Mouse (Mus musculus) testis, adult 2 months (tissue): ENCODE data around the gene Vps51. TPM values are rescaled to one million over a fixed set of nuclear protein-coding genes. Genes with fewer than 3 reads are reported as not detected.

Source experiments
- H3K27ac ChIP-seq: fragments of 200-500 bp; 2 replicates; pipeline ENCODE4 v1.5.1; 2012; ENCODE audit warnings: low read depth, low read length; ENCODE audit not compliant: control insufficient read depth, insufficient read depth
- H3K27me3 ChIP-seq: fragments of 200-500 bp; 2 replicates; pipeline ENCODE4 v1.6.1; 2012; ENCODE audit warnings: mild to moderate bottlenecking, low read length, moderate library complexity; ENCODE audit not compliant: control insufficient read depth, insufficient read depth
- H3K36me3 ChIP-seq: fragments of 200-500 bp; 2 replicates; pipeline ENCODE4 v1.6.1; 2012; ENCODE audit warnings: mild to moderate bottlenecking, low read length; ENCODE audit not compliant: control insufficient read depth, insufficient read depth
- H3K4me1 ChIP-seq: fragments of 200-500 bp; 2 replicates; pipeline ENCODE4 v1.6.1; 2012; ENCODE audit warnings: low read length; ENCODE audit not compliant: control insufficient read depth, insufficient read depth
- H3K4me3 ChIP-seq: fragments of 200-500 bp; 2 replicates; pipeline ENCODE4 v1.5.1; 2012; ENCODE audit warnings: low read depth, mild to moderate bottlenecking, low read length, moderate library complexity, mixed read lengths; ENCODE audit not compliant: control insufficient read depth
- CTCF ChIP-seq: fragments of 200-500 bp; IDR thresholded peaks from 2 replicates; pipeline ENCODE4 v1.5.1; 2012; ENCODE audit warnings: low read depth, mild to moderate bottlenecking, inconsistent platforms, low read length, moderate library complexity; ENCODE audit not compliant: control insufficient read depth, insufficient read depth, insufficient replicate concordance
- POLR2A ChIP-seq: fragments of 200-500 bp; IDR thresholded peaks from 2 replicates; pipeline ENCODE4 v1.6.1; 2012; ENCODE audit warnings: low read depth, mild to moderate bottlenecking, inconsistent platforms, low read length, moderate library complexity; ENCODE audit not compliant: control insufficient read depth
- polyA plus RNA-seq: library from polyadenylated mRNA; depleted of rRNA; stranded (reverse); fragments of >200 nt; gene quantifications from 2 replicates; pipeline ENCODE4 v1.2.3, GENCODE M21; 2012; rRNA removed

The Vps51 gene
- polyA plus RNA-seq = 48.4 and 52.1 TPM in 2 replicates

- TF ChIP-seq POLR2A (peak; percentile 78), CTCF (no peak)
- Histone ChIP-seq H3K27me3 (no peaks in the 10 kb centered on the region), H3K36me3 (peaks cover 1% of the 10 kb centered on the region), H3K4me1 (peaks cover 6% of the 10 kb centered on the region), H3K27ac (peak within 1 kb of the TSS; percentile 80), H3K4me3 (peak within 1 kb of the TSS; percentile 85)
Measured at GRCm38 (mm10) chr19:6076564-6077393, at the start of gene Vps51. Vps51 (minus strand) TSS chr19:6077231.

- H3K4me1 ChIP-seq = peaks cover 3% of the 10 kb centered on the region; the same call in 1 of the 2 replicates
- no peak overlapping the region for H3K27ac ChIP-seq
- TF ChIP-seq CTCF = no peak; the same call in 1 of the 2 replicates
- TF ChIP-seq POLR2A = no peak
- no peaks in the 10 kb centered on the region for H3K36me3 ChIP-seq
- no peaks in the 10 kb centered on the region for H3K27me3 ChIP-seq
- H3K4me3 ChIP-seq = no peak overlapping the region
Measured at GRCm38 (mm10) chr19:6126289-6126688, 49.3 kb upstream of the Vps51 start.

GRCm38 (mm10) chr19:6124898-6125297 is 47.9 kb upstream of the Vps51 start:
- TF ChIP-seq POLR2A (no peak), CTCF (no peak)
- Histone ChIP-seq H3K4me1 (peaks cover 3% of the 10 kb centered on the region; the same call in 1 of the 2 replicates), H3K27me3 (no peaks in the 10 kb centered on the region), H3K4me3 (no peak overlapping the region), H3K36me3 (no peaks in the 10 kb centered on the region), H3K27ac (no peak overlapping the region)

- no peaks in the 10 kb centered on the region for H3K36me3 ChIP-seq
- H3K4me1 ChIP-seq = peaks cover 9% of the 10 kb centered on the region
- no peaks in the 10 kb centered on the region for H3K27me3 ChIP-seq
- TF ChIP-seq CTCF (no peak), POLR2A (no peak)
- H3K4me3 ChIP-seq = no peak overlapping the region
- no peak overlapping the region; the same call in 1 of the 2 replicates for H3K27ac ChIP-seq
Measured at GRCm38 (mm10) chr19:6123330-6123729, 46.3 kb upstream of the Vps51 start.

GRCm38 (mm10) chr19:6121761-6122160 is 44.7 kb upstream of the Vps51 start:
- Histone ChIP-seq H3K4me1 (peaks cover 9% of the 10 kb centered on the region), H3K27ac (no peak overlapping the region), H3K36me3 (no peaks in the 10 kb centered on the region), H3K4me3 (no peak overlapping the region), H3K27me3 (no peaks in the 10 kb centered on the region)
- no peak for TF ChIP-seq POLR2A

GRCm38 (mm10) chr19:6118677-6119185 is 41.7 kb upstream of the Vps51 start:
- H3K27ac ChIP-seq = peak overlapping the region; percentile 80
- no peaks in the 10 kb centered on the region; the same call in 1 of the 2 replicates for H3K36me3 ChIP-seq
- peaks cover 9% of the 10 kb centered on the region for H3K4me1 ChIP-seq
- peak overlapping the region; percentile 83 for H3K4me3 ChIP-seq
- no peaks in the 10 kb centered on the region for H3K27me3 ChIP-seq
- TF ChIP-seq CTCF (no peak), POLR2A (no peak)

- Histone ChIP-seq H3K27me3 (no peaks in the 10 kb centered on the region), H3K27ac (peak within 1 kb of the TSS; percentile 80), H3K36me3 (no peaks in the 10 kb centered on the region; the same call in 1 of the 2 replicates), H3K4me1 (peaks cover 9% of the 10 kb centered on the region), H3K4me3 (peak within 1 kb of the TSS; percentile 83)
- TF ChIP-seq CTCF (no peak), POLR2A (peak; percentile 74)
Measured at GRCm38 (mm10) chr19:6117986-6118676, 41.1 kb upstream of the Vps51 start, which contains the start of gene Sac3d1. Sac3d1 (minus strand) TSS chr19:6118650.
